Mouse (Mus musculus): ENCODE measurements around the gene Sarnp.

The Sarnp gene

DNA sequence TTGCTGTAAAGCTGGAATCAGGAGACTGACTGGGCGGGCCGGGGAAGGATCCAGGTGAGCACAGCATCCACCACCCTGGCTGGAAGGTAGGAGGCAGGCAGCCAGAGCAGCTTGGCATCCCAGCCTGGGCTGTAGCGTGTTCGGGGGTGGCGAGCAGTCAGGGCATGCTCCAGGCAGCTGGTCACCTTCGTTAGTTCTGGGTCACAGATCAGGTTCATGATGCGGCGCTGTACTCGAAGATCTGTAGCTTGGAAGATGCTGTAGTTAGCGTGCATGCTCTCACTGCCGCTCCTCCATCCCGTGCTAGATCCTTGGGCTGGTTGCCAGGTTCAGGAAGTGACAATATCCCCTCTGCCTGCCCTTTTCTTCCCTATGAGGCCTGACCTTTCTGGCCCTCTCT, 96.6 kb downstream of the Sarnp start:
- DNase-seq (ENCODE audit: low read depth, low spot score) = no peak

DNA sequence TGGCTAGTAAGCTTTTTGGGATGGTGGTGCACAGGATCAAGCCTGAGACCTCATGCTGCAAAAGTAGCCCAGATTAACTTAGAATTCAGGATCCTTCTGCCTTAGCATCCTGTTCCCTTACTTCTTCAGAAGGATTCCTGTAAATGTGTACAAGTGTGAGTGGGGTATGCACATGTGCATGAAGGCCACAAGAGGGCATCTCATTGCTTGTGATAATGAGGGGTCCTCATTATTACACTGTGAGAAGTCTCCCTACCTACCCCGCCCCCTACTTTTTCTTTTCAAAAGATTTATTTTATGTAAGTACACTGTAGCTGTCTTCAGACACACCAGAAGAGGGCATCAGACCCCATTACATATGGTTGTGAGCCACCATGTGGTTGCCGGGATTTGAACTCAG, 98.4 kb downstream of the Sarnp start:
- DNase-seq (ENCODE audit: low read depth, low spot score) = no peak

DNA sequence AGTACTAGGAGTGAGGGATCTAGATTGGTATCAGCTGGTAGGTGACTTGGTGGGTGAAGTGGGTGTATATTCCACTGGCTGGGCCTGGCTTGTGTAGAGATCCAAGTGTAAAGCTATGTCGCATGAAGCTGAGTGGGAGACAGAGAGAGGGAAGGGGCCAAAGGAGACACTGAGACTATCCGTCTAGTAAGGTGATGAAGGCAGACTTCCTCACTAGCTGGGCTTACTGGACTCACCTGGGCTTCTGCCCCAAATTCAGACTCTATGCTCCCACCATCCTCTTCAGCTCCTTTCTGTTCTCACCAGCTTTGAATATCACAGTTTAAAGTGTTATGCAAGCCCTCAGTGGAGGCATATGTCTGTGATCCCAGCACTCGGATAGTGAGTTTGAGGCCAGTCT, 99.5 kb downstream of the Sarnp start:
- DNase-seq (ENCODE audit: low read depth, low spot score) = no peak

DNA sequence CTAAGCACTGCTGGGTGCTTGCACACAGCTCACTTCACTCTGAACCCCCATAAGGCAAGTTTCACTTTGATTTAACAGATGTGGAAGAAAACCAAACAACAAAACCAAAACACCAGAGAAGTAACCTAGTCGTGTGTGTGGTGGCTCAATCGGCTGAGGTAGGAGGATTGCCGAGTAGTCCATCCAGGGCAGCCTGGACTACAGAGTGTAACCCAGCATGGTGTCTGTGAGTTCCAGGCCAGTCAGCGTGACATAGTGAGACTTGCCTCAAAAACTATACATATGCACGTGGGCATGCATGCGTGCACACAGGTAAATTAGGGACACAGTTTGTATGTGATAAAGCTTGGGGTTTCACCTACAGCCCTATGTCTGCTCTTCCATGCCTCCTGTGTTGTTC, 100.3 kb downstream of the Sarnp start:
- no peak for DNase-seq (ENCODE audit: low read depth, low spot score)

DNA sequence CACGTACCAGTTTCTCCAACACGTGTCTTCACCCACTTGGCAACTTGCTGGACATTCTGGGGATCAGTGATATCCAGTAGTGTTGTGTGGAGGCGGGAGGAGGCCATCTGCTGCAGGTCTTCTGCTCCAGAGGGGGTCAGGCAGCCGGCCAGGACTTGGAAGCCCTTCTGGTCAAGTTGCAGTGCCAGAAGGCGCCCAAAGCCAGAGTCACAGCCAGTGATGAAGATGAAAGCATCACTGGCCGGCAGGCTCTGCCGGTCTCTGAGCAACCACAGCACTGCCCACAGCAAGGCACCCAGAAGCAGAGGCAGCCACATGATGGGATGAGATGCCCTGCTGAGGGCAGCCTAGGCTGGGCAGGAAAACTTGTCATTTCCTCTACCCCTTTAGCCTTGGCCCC, 101.1 kb downstream of the Sarnp start:
- no peak for DNase-seq (ENCODE audit: low read depth, low spot score)

DNA sequence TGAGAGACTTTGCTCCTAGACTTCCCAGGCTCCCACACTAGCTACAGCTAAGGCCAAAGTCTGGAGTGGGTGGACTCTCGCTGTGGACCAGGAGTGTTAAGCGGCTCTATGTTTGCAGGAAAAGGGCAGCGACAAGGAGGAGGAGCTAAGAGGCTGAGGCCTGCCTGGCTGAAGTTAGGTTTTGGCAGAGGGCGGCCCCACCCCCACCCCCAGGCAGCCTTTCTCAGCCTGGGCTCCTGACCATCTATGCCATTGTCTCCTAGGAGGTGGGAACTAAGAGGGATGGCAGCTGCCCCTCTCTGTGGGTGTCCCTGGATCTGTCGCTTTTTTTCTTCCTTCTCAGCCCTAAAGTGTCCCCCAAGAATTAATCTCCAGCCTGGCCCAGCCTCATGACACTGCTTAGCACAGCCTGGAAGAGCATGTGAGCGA, 102.1 kb downstream of the Sarnp start:
- no peak for DNase-seq (ENCODE audit: low read depth, low spot score)

DNA sequence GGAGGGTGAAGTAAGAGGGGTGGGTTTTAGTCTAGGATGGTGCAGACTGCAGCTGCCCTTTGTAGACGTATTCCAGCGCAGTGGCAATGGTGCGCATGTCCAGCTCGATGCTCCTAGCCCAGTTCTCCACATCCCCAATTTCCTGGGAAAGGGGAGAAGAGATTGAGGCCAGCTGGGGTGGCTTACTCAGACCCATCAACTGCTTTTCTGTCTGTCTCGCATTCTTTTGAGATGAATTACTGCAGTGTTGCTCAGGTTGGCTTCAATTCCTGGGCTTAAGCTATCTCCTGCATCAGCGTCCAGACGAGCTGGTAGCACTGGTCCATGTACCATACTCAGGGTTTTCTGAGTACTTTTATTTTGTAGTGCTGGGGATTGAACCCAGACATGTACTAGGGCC, 102.8 kb downstream of the Sarnp start:
- DNase-seq (ENCODE audit: low read depth, low spot score) = no peak

DNA sequence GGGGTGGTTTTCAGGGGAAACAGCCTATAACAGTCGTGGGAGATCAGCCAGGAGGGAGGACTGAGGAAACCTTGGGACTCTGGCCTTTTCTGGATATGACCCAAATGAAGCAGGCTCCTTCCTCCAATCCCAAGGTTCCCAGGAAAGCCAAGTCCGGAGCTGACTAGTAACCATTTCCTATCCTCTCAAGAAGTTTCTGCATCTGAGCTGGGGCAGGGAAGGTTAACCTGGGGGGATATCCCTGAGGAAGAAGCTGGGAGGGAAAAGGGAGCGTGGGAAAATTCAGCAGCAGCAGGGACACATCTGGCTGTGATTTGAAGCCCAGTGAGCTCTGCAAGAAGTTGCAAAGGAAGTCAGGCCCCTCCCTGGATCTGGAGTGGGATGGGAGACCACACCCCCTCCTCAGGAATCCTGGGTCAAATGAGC, 103.6 kb downstream of the Sarnp start:
- DNase-seq (ENCODE audit: low read depth, low spot score) = no peak

DNA sequence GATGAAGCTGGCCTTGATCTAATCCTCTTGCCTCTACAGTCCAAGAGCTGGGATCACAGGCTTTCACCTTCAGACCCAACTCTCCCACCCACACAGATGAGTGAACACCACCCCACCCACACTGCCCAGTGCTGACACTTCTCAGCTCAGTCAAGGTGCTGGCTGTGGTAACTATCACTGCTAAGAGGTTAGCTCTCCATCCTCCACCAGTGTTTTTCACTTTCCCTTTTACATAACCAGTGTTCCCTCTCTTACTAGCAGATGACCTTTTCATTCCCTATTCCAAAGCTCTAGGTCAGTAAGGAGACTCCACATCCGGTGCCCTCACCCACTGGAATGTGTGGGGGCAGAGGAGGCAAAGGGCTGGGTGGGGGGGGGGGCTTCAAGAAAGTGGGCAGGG, 104.1 kb downstream of the Sarnp start:
- no peak for DNase-seq (ENCODE audit: low read depth, low spot score)

DNA sequence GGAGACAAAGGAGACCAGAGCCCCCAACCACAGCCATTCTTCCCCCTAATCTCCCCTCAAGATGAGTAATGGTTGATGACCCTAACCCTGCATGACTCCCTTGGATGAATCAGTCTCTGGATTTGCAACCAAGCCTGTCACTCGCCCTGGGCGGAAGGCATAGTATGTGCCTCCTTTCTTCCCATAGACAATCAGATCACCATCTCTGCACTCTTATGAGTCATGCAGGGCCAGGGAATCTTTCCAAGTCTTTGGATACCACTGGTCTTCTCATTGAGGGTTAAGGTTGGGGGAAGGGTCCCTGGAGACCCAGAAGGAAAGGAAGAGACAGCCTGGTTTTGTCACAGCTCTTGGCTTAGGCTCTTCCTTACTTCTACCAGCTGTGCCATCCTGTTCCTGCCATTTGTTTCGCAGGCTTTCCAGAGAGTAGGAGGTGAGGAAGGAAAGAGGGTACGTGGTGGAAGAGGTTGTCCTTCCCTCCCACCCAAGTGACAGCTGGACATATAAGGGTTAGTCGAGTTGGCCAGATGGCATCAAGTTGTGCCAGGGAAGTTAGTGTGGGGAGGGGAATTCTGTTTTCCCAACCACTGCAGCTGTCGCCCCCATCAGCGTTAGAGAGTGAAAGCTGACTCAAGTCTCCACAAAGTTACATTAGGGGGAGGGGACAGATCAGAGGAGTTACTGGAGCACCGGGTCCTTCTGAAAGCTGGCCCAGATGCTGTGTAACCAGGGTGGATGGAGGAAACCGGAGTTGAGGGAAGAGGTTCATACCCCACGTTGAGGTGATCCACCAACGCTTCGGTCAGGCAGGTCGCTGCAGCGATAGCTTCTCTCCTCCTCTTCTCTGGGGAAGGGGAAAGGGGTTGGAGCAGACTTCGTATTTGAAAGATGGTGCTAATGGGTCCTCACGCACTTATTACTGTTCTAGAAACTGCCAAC, 105.0 kb downstream of the Sarnp start:
- no peak for DNase-seq (ENCODE audit: low read depth, low spot score)

DNA sequence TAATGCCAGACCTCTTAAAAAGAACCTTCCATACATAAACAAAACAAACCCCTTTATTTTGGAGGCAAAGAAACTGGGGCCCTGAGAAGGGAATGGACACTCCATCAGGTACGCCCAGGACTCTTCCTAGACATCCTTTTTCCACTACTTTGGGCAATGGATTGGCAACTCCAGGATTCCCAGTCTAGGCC, 105.6 kb downstream of the Sarnp start, which contains the start of gene Rdh5:
Gene Rdh5 (minus strand): TSS at position 67 of the 191 bp plus-strand sequence.
- DNase-seq (ENCODE audit: low read depth, low spot score) = no peak

DNA sequence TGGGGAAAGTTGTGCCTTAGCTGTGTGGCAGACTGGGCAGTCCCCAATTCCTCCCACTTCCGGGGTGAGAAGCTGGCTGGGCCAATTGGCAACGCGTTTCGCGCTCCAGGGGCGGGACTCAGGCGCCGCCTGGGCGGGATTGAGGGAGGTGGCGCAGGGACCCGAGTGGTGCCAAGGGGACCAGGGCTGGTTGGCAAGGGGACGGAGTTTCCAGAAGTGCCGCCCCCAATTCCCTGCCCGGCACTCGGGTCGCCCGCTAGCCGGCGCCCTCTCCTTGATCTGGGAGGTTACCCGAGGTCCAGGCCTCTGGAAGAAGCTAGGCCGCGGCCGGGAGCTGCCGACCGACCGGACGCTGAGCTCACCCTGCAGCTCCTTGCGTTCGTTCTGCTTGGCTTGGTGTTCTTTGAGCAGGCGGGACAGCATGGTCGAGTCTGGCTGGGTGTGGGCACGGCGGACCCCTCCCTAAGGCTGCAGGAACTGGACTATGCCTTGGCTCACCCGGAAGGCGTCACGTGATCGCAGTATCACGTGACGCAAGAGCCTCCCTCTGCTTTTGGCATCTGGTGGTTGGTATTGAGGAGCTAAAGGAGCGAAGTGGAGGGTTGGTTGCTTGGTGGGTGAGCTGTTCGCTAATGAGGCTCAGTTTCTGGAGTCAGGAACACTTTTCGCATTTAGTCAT, 106.0 kb downstream of the Sarnp start:
- peak; percentile 99 for DNase-seq (ENCODE audit: low read depth, low spot score)

DNA sequence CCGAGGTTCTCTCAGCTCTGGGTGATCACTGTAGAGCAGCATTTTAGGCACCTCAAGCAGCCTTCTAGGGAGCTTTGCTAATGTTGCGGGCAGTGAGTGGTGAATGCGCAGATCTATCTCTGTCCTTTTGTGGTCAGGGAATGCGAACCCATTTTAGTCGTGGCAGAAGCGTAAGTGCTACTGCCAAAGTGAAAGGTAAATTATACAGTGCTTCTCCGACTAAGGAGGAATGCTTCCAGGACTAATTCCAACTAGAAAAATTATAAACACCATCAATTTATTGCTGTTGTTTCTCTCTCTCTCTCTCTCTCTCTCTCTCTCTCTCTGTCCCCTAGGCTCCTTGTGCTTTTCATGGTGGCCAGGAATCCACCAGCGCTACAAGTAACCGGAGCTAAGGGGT, 106.8 kb downstream of the Sarnp start, which contains the start of gene Bloc1s1:
Gene Bloc1s1 (minus strand): TSS at position 101 of the 400 bp plus-strand sequence.
- no peak for DNase-seq (ENCODE audit: low read depth, low spot score)

All from skeletal muscle tissue, adult 2 months (tissue).